Mouse (Mus musculus) A20 (cell line): ENCODE results near the gene Gm21190.
"Not testable (repeated sequence)": the region's sequence is repeated elsewhere in the genome, so short reads cannot be mapped to it uniquely, and the experiment has no call there.

Source experiments
- DNase-seq: peaks from one replicate; pipeline ENCODE4 v3.0.0-alpha.2; 2011; ENCODE audit warnings: low read depth, low spot score

Gm21190 gene

DNA sequence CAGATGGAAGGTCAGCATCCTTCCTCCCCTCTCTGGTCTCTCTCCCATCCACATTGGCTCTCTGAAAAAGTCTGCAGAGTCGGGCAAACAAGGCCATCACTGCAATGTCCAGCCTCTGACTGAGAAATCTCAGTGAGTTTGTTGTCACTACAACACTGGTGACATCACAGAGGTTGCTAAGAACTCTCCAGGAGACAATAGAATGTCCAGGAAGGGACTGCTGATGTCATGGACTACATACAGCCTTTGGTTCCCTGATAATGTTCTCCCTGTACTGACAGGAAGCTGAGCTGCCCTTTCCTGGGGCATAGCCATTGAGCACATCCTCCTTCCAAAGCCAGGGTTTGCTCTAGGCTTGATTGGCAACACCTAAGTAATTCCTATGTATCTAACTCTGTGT lies at the start of gene Gm21190:
Gene Gm21190, minus strand, starts transcription at position 101 of the 400 bp plus-strand sequence.
- DNase-seq = not testable (repeated sequence)

GRCm38 (mm10) chr5:15577033-15577432 lies 48.0 kb upstream of the Gm21190 start, which contains the start of gene Gm21083:
TSS of gene Gm21083 (plus strand) at chr5:15577333.
- not testable (repeated sequence) for DNase-seq

- not testable (repeated sequence) for DNase-seq
Observed at GRCm38 (mm10) chr5:15573735-15574134, 44.7 kb upstream of the Gm21190 start.

DNA sequence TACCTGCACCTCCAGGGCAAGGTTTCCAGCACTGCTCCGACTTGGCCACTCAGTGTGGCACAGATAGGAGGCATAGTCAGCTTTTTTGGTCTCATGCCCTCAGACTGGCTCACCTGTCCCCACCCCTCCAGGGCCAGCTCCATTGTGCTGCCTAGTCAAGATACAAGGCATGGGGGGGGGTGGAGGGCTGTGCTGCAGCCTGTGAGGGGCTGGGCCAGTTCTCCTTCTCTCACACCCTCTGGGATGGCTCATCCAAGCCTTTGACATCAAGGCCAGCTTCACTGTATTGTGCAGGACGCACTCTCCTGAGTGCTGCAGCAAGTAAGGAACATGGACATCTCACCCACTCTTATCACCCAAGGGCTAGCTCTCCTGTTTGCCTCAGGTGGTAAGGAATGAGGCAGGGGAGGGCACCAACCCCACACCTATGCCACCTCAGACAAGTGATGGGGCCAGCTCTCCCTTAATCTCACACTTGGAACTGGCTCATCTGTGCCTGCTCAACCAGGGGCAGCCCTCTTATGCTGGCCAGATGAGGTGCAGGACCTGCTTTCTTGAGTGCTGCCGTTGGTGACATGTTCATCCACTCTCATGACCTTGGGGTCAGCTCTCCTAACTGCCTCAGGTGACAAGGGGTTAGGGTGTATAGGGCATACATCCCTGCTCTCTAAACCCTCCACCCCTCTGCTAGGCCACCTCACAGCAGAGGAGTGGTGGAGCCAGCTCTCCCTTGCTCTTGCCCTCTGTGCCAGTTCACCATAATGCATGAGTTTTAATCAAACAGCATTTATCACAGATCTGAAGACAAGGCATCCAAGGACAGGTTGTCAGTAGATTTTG lies 32.6 kb upstream of the Gm21190 start:
- not testable (repeated sequence) for DNase-seq

DNA sequence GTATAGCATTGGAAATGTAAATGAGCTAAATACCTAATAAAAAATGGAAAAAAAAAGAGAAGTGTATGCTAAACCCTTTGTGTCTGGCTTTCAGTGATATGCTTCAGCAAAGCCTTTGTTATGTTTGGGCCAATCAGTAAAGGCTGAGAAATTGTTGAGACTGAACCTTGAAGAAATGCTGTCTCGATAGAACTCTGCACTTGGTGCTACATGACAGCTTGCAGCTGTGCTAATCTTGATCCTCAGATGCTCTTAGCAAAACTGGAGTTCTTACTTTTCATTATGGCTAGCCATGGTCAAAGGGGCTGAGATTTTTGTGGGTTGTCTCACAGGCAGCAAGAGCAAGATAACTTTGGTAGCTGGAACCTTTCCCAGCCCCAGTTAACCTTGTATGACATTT lies 29.6 kb upstream of the Gm21190 start:
- DNase-seq = not testable (repeated sequence)

DNA sequence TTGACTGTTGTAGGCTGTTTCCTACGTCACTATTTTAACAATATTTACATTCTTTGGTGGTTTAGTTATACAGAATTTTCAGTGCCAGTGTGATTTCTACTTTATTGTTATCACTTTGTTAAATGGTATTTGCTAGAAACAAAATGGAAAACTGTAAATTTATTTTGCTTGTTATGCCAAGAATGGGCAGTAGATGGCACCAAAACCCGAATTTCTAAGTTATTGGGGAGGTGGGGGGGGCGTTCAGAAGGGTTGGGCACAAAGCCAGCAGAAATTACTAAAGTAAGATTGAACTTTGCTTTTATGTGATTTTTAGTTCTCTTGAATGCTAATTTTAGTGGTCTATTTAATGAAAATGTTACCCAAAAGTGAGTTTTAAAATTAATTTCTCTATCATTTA lies 20.6 kb upstream of the Gm21190 start:
- peak; percentile 5 for DNase-seq

DNA sequence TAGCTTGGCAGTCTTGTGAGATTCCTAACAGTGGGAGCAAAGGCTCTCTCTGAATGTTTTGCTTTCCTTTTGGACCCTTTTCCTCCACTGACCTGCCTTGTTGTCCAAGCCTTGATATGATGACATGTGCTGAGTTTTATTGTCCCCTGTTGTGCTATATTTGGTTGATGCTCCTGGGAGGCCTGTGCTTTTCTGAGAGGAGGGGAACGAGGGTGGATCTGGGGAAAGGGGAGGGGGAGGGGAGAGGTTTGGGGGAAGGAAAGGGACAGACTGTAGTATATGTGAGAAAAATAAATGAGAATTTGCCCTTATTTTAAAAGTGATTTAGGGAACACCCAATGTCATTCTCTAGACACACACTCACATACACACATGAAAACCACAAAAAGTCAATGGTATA lies 20.1 kb upstream of the Gm21190 start:
- not testable (repeated sequence) for DNase-seq

GRCm38 (mm10) chr5:15548642-15549041 lies 19.6 kb upstream of the Gm21190 start:
- DNase-seq = not testable (repeated sequence)

GRCm38 (mm10) chr5:15522470-15522869 lies 6.6 kb downstream of the Gm21190 start:
- not testable (repeated sequence) for DNase-seq

- not testable (repeated sequence) for DNase-seq
Observed at GRCm38 (mm10) chr5:15522028-15522427, 7.0 kb downstream of the Gm21190 start.

GRCm38 (mm10) chr5:15520418-15520817 lies 8.6 kb downstream of the Gm21190 start:
- DNase-seq = not testable (repeated sequence)

DNA sequence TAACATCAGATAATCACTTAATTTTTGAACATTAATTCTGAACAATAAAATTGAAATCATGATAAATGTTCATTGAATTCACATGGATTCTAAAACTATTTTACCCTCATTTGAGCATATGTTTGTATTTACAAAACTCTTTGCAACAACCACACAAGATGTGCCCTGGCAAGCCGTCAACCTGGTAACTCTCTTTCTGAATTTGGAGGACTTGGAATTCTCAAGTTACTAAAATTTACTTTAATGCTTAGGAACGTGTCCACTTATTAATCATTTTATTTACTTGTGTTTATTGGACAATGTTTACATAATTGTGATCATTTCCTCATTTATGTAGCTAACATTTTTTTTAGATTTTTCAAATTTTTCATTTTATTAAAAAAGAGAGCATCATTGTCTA lies 11.9 kb downstream of the Gm21190 start:
- not testable (repeated sequence) for DNase-seq

DNA sequence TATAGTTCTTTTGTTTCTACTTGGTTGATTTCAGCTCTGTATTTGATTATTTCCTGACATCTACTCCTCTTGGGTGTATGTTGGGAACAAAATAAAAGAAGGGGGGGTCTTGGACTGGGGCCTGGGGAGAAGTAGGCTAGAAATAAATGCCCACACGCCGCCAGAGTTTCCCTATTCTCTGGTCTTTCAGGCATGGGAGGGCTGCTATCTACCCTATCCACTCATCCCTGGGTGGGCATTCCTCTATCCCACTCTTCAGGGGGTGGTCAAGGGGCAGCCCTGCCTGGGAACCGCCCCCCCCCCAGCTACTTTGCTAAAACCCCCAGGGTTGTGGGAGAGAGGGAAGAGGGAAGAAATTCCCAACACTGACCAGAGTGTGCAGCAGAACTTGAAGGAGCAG lies 16.8 kb downstream of the Gm21190 start:
- DNase-seq = not testable (repeated sequence)

DNA sequence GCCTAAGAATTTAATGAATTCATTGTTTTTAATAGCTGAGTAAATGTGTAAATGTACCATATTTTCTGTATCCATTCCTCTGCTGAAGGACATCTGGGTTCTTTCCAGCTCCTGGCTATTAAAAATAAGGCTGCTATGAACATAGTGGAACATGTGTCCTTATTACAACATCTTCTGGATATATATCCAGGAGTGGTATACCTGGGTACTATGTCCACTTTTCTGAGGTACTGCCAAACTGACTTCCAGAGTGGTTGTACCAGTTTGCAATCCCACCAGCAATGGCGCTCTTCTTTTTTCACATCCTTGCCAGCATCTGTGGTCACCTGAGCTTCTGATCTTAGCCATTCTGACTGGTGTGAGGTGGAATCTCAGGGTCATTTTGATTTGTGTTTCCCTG lies 19.1 kb downstream of the Gm21190 start:
- DNase-seq = not testable (repeated sequence)

DNA sequence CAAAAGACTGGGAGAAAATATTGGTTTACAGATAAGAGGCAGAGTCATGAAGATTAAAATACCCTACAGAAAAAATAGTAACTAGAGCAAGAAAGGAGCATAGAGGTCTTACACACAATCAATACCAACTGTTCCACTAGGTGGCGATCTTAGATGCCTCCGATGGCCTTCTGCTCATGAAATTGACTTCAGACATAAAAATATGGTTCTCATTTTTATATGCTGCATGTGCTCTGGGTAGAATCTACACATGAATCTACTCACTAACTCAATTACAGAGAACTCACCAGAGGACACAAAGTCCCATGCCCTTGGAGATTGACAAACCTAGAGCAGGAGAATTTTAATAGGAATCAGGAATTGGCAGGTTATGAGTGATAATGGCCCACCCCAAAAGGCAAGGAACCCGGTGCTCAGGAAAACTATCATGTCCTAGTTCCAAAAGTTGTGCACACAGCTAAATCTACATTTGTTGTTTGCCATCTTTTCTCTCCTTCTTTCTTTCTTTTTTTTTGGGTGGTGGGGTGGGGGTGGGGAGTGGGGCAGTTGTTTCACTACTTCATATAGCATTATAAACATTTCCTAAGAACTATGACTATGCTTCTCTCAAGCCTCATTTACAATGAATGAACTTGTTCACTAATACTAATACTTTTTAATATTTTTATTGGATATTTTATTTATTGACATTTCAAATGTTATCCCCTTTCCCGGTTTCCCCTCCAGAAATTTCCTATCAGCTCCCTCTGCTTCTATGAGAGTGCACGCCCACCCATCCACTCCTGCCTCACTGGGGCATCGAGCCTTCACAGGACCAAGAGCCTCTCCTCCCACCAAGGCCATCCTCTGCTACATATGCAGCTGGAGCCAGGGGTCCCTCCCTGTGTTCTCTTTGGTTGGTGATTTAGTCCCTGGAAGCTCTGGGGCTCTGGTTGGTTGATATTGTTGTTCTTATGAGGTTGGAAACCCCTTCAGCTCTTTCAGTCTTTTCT lies 20.3 kb downstream of the Gm21190 start:
- DNase-seq = peak; percentile 21

GRCm38 (mm10) chr5:15507757-15508459 lies 21.1 kb downstream of the Gm21190 start:
- DNase-seq = peak; percentile 7

DNA sequence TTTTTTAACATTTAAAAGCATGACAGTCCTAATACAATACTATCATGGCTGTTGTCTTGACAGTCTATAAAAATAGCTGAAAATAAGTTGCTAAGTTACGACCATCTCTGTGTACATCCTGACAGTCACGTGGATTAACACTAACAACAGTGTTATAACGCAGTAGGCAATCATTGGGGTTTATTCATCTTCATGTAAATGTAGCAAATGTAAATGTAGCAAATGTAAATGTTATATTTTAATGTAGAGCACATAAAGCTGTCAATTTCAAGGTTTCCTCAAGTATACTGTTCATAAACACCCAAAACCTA lies 21.8 kb downstream of the Gm21190 start:
- DNase-seq = no peak

DNA sequence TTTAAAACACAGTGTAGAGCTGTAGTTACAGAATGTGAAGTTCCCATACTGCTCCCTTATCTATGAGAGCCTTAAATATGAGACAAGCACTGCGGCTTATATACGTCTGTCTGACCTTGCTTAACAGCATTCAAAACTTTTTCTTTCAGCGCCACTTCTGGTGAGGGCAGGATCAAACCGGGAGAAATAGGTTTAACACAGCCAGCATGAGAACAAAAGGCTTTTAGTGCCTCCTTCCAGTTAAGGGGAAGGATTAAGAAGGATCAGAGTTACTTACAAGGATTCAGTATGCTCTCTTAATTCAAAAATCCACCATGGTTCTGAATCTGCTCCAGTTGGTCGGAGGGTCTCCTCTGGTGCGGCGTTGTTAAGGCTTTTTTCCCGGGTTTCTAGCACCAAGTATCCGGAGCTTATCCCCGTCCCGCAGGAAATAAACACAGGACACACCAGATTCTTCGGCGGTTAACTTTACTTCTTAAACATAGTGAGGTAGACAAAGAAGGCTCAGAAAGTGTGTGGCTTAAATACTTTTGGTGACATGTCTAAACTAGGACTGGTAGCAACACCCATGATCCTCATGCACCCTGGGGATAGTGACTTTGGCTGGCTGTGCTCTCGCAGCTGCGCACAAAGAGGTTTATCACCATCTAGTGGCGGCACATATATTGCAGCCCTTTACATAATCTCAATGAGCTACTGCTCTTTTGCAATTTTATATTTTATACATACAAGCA lies 22.3 kb downstream of the Gm21190 start:
- DNase-seq = peak; percentile 54

DNA sequence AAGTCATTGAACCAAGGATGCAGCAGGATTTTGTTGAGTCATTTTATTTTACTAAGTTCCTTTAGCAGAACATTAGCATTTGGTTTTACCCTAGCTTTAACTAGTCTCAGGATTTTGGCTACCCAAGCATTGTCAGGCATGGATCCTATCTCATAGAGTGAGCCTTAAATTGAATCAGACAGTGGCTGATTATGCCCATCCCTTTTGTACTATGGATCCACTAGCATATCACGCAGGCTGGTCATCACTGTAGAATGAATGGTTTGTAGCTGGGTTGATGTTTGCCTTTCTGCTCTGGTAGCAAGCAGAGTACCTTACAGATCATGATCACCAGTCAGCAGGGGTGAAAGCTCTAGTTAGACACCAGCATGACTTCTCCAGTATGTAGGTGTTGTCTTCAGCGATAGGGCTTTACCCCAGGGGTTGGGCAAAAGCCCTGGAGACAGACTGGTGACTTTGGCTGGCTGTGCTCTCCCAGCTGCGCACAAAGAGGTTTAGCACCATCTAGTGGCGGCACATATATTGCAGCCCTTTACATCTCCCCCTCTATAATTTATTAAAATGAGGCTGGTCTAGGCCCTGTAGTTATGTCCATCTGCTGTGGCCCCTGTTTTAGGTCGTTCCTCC lies 30.1 kb downstream of the Gm21190 start:
- not testable (repeated sequence) for DNase-seq

DNA sequence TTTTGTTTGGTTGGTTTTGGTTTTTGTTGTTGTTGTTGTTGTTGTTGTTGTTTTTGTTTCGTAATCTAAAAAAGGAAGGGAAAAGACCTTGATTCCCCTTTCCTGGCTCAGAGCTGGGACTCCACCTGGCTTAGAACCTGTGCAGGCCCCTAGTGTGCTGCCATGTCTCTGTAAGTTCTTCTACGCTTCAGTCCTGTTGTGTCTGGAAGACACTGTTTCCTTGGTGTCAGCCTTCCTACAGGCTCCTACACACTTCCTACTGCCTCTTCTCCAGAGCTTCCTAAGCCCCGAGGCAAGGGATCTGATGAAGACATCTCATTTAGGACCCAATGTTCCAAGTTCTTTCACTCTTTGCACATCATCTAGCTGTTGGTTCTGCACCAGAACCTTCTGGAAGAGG lies 30.7 kb downstream of the Gm21190 start:
- not testable (repeated sequence) for DNase-seq
